Mouse (Mus musculus) G1E (cell line): Measurements from ENCODE around the gene Armc3.

ENCODE experiments used
- CTCF ChIP-seq: IDR thresholded peaks from 2 replicates; pipeline ENCODE4 v1.5.1; 2012; ENCODE audit warnings: low read depth, low read length, inconsistent platforms, mixed read lengths
- GATA1 ChIP-seq: IDR thresholded peaks from 2 replicates; pipeline ENCODE4 v1.6.1; 2012; ENCODE audit warnings: borderline replicate concordance, low read length, inconsistent platforms, mixed read lengths
- GATA2 ChIP-seq: IDR thresholded peaks from 2 replicates; pipeline ENCODE4 v1.6.1; 2012; ENCODE audit warnings: low read depth, low read length, inconsistent platforms, borderline replicate concordance
- TAL1 ChIP-seq: conservative IDR thresholded peaks from 2 replicates; pipeline ENCODE4 v1.6.1; 2012; ENCODE audit warnings: low read depth, low read length, inconsistent platforms, mixed read lengths

DNA sequence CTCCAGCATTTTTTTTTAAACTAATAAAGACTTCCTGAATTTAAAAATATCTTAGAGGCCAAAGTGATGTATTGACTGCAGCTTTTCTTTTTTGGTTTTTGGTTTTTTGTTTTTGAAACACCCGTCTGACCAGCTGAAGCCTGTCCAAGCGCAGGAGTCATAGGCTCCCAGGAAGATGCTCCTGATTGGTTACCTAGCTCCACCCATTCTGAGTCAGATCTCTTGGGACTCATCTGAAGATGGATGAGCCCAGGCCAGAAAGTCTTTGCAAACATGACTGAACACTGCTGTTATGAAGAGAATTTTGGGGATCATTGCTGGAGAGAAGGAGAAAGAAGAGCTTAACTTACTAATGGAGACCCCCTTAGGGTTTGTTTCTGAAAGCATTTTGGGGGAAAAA, 68.3 kb downstream of the Armc3 start:
- TF ChIP-seq CTCF (no peak), TAL1 (no peak), GATA1 (no peak), GATA2 (no peak)
